Mouse (Mus musculus): Measurements from ENCODE around the gene Zmynd12. TPM values are rescaled to one million over a fixed set of nuclear protein-coding genes. Genes with fewer than 3 reads are reported as not detected.

Gene Zmynd12
- polyA plus RNA-seq, 1 experiment from 2014 or later = 2.9 TPM

- Histone ChIP-seq H3K36me3 (ENCODE audit: insufficient read depth, low read length) (no peaks in the 10 kb centered on the region), H3K27me3 (replicated peaks; ENCODE audit: insufficient read depth, low read length) (no peaks in the 10 kb centered on the region), H3K4me1 (ENCODE audit: insufficient read depth, low read depth, low read length) (no peaks in the 10 kb centered on the region), H3K4me3 (ENCODE audit: low read depth, low read length) (no peak overlapping the region), H3K9ac (replicated peaks; ENCODE audit: low read depth) (no peak overlapping the region), H3K9me3 (ENCODE audit: low read length) (no peaks in the 10 kb centered on the region), H3K4me2 (replicated peaks; ENCODE audit: low read depth, low read length) (no peak overlapping the region), H3K27ac (ENCODE audit: low read length) (no peak overlapping the region)
- ATAC-seq (no peak), DNase-seq (ENCODE audit: low spot score) (no peak)
- TF ChIP-seq EP300 (IDR thresholded peaks at IDR 0.05) = no peak
- TF ChIP-seq CTCF (IDR thresholded peaks at IDR 0.05) = no peak
- WGBS = 85% methylated on average over 4 of the region's 4 CpGs
Measured at GRCm38 (mm10) chr4:119441836-119442235, 19.2 kb downstream of the Zmynd12 start.

- no peak overlapping the region for H3K9ac ChIP-seq (replicated peaks; ENCODE audit: low read depth)
- no peak for TF ChIP-seq EP300 (IDR thresholded peaks at IDR 0.05)
- TF ChIP-seq CTCF (IDR thresholded peaks at IDR 0.05) = no peak
- no peak overlapping the region for H3K4me2 ChIP-seq (replicated peaks; ENCODE audit: low read depth, low read length)
- no peaks in the 10 kb centered on the region for H3K9me3 ChIP-seq (ENCODE audit: low read length)
- WGBS = 49% methylated on average over 6 of the region's 6 CpGs
- DNase-seq (ENCODE audit: low spot score) (no peak), ATAC-seq (no peak)
- no peaks in the 10 kb centered on the region for H3K4me1 ChIP-seq (ENCODE audit: insufficient read depth, low read depth, low read length)
- H3K27ac ChIP-seq (ENCODE audit: low read length) = no peak overlapping the region
- H3K36me3 ChIP-seq (ENCODE audit: insufficient read depth, low read length) = no peaks in the 10 kb centered on the region
- no peaks in the 10 kb centered on the region for H3K27me3 ChIP-seq (replicated peaks; ENCODE audit: insufficient read depth, low read length)
- no peak overlapping the region for H3K4me3 ChIP-seq (ENCODE audit: low read depth, low read length)
Measured at GRCm38 (mm10) chr4:119442539-119442938, 19.9 kb downstream of the Zmynd12 start.

GRCm38 (mm10) chr4:119447261-119447660 lies 24.6 kb downstream of the Zmynd12 start:
- no peak overlapping the region for H3K4me2 ChIP-seq (replicated peaks; ENCODE audit: low read depth, low read length)
- no peaks in the 10 kb centered on the region for H3K9me3 ChIP-seq (ENCODE audit: low read length)
- no peaks in the 10 kb centered on the region for H3K36me3 ChIP-seq (ENCODE audit: insufficient read depth, low read length)
- ATAC-seq (no peak), DNase-seq (ENCODE audit: low spot score) (no peak)
- TF ChIP-seq CTCF (IDR thresholded peaks at IDR 0.05) = no peak
- no peak for TF ChIP-seq EP300 (IDR thresholded peaks at IDR 0.05)
- H3K4me3 ChIP-seq (ENCODE audit: low read depth, low read length) = no peak overlapping the region
- no peak overlapping the region for H3K9ac ChIP-seq (replicated peaks; ENCODE audit: low read depth)
- 92% methylated on average over 6 of the region's 6 CpGs for WGBS
- H3K4me1 ChIP-seq (ENCODE audit: insufficient read depth, low read depth, low read length) = no peaks in the 10 kb centered on the region
- no peaks in the 10 kb centered on the region for H3K27me3 ChIP-seq (replicated peaks; ENCODE audit: insufficient read depth, low read length)
- H3K27ac ChIP-seq (ENCODE audit: low read length) = no peak overlapping the region

- Histone ChIP-seq H3K4me1 (ENCODE audit: insufficient read depth, low read depth, low read length) (no peaks in the 10 kb centered on the region), H3K9me3 (ENCODE audit: low read length) (no peaks in the 10 kb centered on the region), H3K9ac (replicated peaks; ENCODE audit: low read depth) (no peak overlapping the region), H3K36me3 (ENCODE audit: insufficient read depth, low read length) (no peaks in the 10 kb centered on the region), H3K27ac (ENCODE audit: low read length) (no peak overlapping the region), H3K27me3 (replicated peaks; ENCODE audit: insufficient read depth, low read length) (no peaks in the 10 kb centered on the region), H3K4me3 (ENCODE audit: low read depth, low read length) (no peak overlapping the region), H3K4me2 (replicated peaks; ENCODE audit: low read depth, low read length) (no peak overlapping the region)
- ATAC-seq (no peak), DNase-seq (ENCODE audit: low spot score) (no peak)
- TF ChIP-seq EP300 (IDR thresholded peaks at IDR 0.05) (no peak), CTCF (IDR thresholded peaks at IDR 0.05) (no peak)
- 46% methylated on average over 3 of the region's 3 CpGs for WGBS
Measured at GRCm38 (mm10) chr4:119447786-119448185, 25.2 kb downstream of the Zmynd12 start.

- ATAC-seq (no peak), DNase-seq (ENCODE audit: low spot score) (no peak)
- H3K4me2 ChIP-seq (replicated peaks; ENCODE audit: low read depth, low read length) = no peak overlapping the region
- no peaks in the 10 kb centered on the region for H3K9me3 ChIP-seq (ENCODE audit: low read length)
- no peak overlapping the region for H3K4me3 ChIP-seq (ENCODE audit: low read depth, low read length)
- H3K4me1 ChIP-seq (ENCODE audit: insufficient read depth, low read depth, low read length) = no peaks in the 10 kb centered on the region
- TF ChIP-seq EP300 (IDR thresholded peaks at IDR 0.05) (no peak), CTCF (IDR thresholded peaks at IDR 0.05) (no peak)
- 66% methylated on average over 7 of the region's 7 CpGs for WGBS
- no peak overlapping the region for H3K9ac ChIP-seq (replicated peaks; ENCODE audit: low read depth)
- H3K27ac ChIP-seq (ENCODE audit: low read length) = no peak overlapping the region
- no peaks in the 10 kb centered on the region for H3K27me3 ChIP-seq (replicated peaks; ENCODE audit: insufficient read depth, low read length)
- H3K36me3 ChIP-seq (ENCODE audit: insufficient read depth, low read length) = no peaks in the 10 kb centered on the region
Measured at GRCm38 (mm10) chr4:119450436-119450835, 27.8 kb downstream of the Zmynd12 start.

- DNase-seq (ENCODE audit: low spot score) = no peak
- H3K4me3 ChIP-seq (ENCODE audit: low read depth, low read length) = no peak overlapping the region
- no peak overlapping the region for H3K9ac ChIP-seq (replicated peaks; ENCODE audit: low read depth)
- no peaks in the 10 kb centered on the region for H3K4me1 ChIP-seq (ENCODE audit: insufficient read depth, low read depth, low read length)
- no peaks in the 10 kb centered on the region for H3K9me3 ChIP-seq (ENCODE audit: low read length)
- H3K27me3 ChIP-seq (replicated peaks; ENCODE audit: insufficient read depth, low read length) = no peaks in the 10 kb centered on the region
- no peak overlapping the region for H3K4me2 ChIP-seq (replicated peaks; ENCODE audit: low read depth, low read length)
- H3K27ac ChIP-seq (ENCODE audit: low read length) = no peak overlapping the region
- no peaks in the 10 kb centered on the region for H3K36me3 ChIP-seq (ENCODE audit: insufficient read depth, low read length)
- TF ChIP-seq EP300 (IDR thresholded peaks at IDR 0.05) = no peak
- TF ChIP-seq CTCF (IDR thresholded peaks at IDR 0.05) = no peak
- ATAC-seq = no peak
- 50% methylated on average over 5 of the region's 5 CpGs for WGBS
Measured at GRCm38 (mm10) chr4:119453128-119453527, 30.5 kb downstream of the Zmynd12 start.

GRCm38 (mm10) chr4:119453533-119453932 lies 30.9 kb downstream of the Zmynd12 start:
- H3K27me3 ChIP-seq (replicated peaks; ENCODE audit: insufficient read depth, low read length) = no peaks in the 10 kb centered on the region
- no peak overlapping the region for H3K4me3 ChIP-seq (ENCODE audit: low read depth, low read length)
- H3K36me3 ChIP-seq (ENCODE audit: insufficient read depth, low read length) = no peaks in the 10 kb centered on the region
- no peak for TF ChIP-seq CTCF (IDR thresholded peaks at IDR 0.05)
- no peak for TF ChIP-seq EP300 (IDR thresholded peaks at IDR 0.05)
- H3K27ac ChIP-seq (ENCODE audit: low read length) = no peak overlapping the region
- H3K4me1 ChIP-seq (ENCODE audit: insufficient read depth, low read depth, low read length) = no peaks in the 10 kb centered on the region
- H3K4me2 ChIP-seq (replicated peaks; ENCODE audit: low read depth, low read length) = no peak overlapping the region
- H3K9ac ChIP-seq (replicated peaks; ENCODE audit: low read depth) = no peak overlapping the region
- DNase-seq (ENCODE audit: low spot score) (no peak), ATAC-seq (peak; percentile 57)
- 10% methylated on average over 6 of the region's 6 CpGs for WGBS
- H3K9me3 ChIP-seq (ENCODE audit: low read length) = no peaks in the 10 kb centered on the region

All from lung, postnatal 0 days (tissue).